Mouse (Mus musculus) forebrain, embryonic 11.5 days (tissue): ENCODE results near the gene Inha. TPM values are rescaled to one million over a fixed set of nuclear protein-coding genes. Genes with fewer than 3 reads are reported as not detected.
A peak's percentile ranks its signal among the peaks of the same experiment; 100 is the strongest.

Source experiments
- ATAC-seq: fragments of 200-750 bp; cut with Nextera tagmentation; replicated peaks from 2 replicates; pipeline ENCODE4 v1.8.0; 2017; ENCODE audit warnings: moderate TSS enrichment; ENCODE audit not compliant: low FRiP score
- DNase-seq: peaks from one replicate; pipeline ENCODE4 v3.0.0-alpha.2; 2017; ENCODE audit warnings: low spot score
- H3K27ac ChIP-seq: fragments of 300-500 bp; sonication (generic); 2 replicates; pipeline ENCODE4 v1.5.1; 2014; ENCODE audit warnings: low read depth, low read length
- H3K27me3 ChIP-seq: fragments of 300-500 bp; sonication (generic); 2 replicates; pipeline ENCODE4 v1.6.1; 2014; ENCODE audit warnings: mild to moderate bottlenecking, low read length, mixed read lengths; ENCODE audit not compliant: control insufficient read depth, insufficient read depth
- H3K36me3 ChIP-seq: fragments of 300-500 bp; sonication (generic); 2 replicates; pipeline ENCODE4 v1.6.1; 2014; ENCODE audit warnings: mild to moderate bottlenecking, low read length, moderate library complexity, mixed read lengths; ENCODE audit not compliant: control insufficient read depth, insufficient read depth
- H3K4me1 ChIP-seq: fragments of 300-500 bp; sonication (generic); replicated peaks from 2 replicates; pipeline ENCODE4 v1.6.1; 2014; ENCODE audit warnings: low read length, mixed read lengths; ENCODE audit not compliant: control insufficient read depth, insufficient read depth
- H3K4me2 ChIP-seq: fragments of 300-500 bp; sonication (generic); 2 replicates; pipeline ENCODE4 v1.6.1; 2014; ENCODE audit warnings: low read depth, mild to moderate bottlenecking, low read length, moderate library complexity, mixed read lengths; ENCODE audit not compliant: severe bottlenecking
- H3K4me3 ChIP-seq: fragments of 300-500 bp; sonication (generic); 2 replicates; pipeline ENCODE4 v1.5.1; 2014; ENCODE audit warnings: low read depth, low read length
- H3K9ac ChIP-seq: fragments of 300-500 bp; sonication (generic); 2 replicates; pipeline ENCODE4 v1.6.1; 2014; ENCODE audit warnings: low read length
- H3K9me3 ChIP-seq: fragments of 300-500 bp; sonication (generic); 2 replicates; pipeline ENCODE4 v1.6.1; 2016; ENCODE audit warnings: low read length, mixed read lengths; ENCODE audit not compliant: control insufficient read depth
- WGBS: fragments of 180-500 bp; shearing (Covaris S2); extraction: QIAGEN DNeasy Blood & Tissue Kit; methylation state at CpG from one replicate; pipeline ENCODE4 v1.1.7; 2014; 5-methylcytosine and 5-hydroxymethylcytosine counted together
- polyA plus RNA-seq: library from polyadenylated mRNA; unstranded; fragments of >200 nt; fragmentation: Nextera tagmentation; extraction: Ambion mirVana; gene quantifications from 2 replicates; pipeline ENCODE4 v1.2.1, GENCODE M21; 2014

Gene Inha
- polyA plus RNA-seq, 1 experiment from 2014 or later = 1.3 TPM

DNA sequence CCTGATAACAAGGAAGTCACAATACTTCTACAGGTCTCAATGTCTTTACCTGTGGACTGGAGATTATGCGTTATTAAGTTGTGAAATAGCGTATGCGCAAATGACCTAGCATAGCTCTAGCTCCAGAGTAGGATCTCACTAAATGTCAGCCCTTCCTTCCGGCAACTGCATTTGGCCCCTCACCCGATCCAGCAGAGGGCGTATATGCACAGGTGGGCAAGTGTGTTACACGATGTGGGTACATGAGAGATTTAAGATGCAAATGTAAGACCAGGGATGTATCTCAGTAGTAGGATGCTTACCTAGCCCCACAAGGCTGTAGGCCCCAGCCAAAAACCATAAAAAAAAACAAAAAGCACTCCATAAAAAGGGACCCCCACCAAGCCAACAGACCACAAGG lies 7.4 kb upstream of the Inha start:
- WGBS = 83% methylated on average over 7 of the region's 7 CpGs
- Histone ChIP-seq H3K4me2 (no peak overlapping the region), H3K27me3 (no peaks in the 10 kb centered on the region), H3K27ac (no peak overlapping the region), H3K4me1 (0 out of 2 replicates have a peak, but pooled peaks cover 1% of the 10 kb centered on the region), H3K9me3 (no peaks in the 10 kb centered on the region), H3K4me3 (no peak overlapping the region), H3K36me3 (peaks cover 8% of the 10 kb centered on the region), H3K9ac (no peak overlapping the region)
- DNase-seq = peak; percentile 39
- ATAC-seq = no peak

DNA sequence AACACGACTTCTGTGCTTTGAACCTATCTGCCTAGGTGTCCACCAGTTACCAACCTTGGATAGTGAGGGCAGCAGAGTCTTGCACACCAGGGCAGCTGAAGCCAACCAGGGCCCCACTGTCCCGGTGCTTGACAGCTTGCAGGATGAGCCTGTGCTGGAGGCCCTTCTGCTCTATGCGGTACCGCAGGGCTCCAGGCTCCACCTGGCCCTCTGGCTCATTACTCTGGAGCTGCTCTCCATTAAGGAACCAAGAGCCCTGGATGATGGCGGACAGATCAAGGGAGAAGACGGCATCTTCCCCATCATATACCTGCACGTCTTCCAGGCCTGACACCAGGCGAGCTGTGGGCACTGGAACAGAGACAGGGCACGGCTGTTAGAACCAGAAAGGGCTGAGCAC lies 5.0 kb upstream of the Inha start:
- no peaks in the 10 kb centered on the region for H3K9me3 ChIP-seq
- DNase-seq (peak; percentile 38), ATAC-seq (no peak)
- peaks cover 5% of the 10 kb centered on the region; the same call in 1 of the 2 replicates for H3K4me1 ChIP-seq
- H3K4me2 ChIP-seq = no peak overlapping the region
- WGBS = 97% methylated on average over 9 of the region's 9 CpGs
- H3K9ac ChIP-seq = no peak overlapping the region
- H3K36me3 ChIP-seq = peaks cover 8% of the 10 kb centered on the region
- H3K27ac ChIP-seq = no peak overlapping the region
- H3K27me3 ChIP-seq = no peaks in the 10 kb centered on the region
- no peak overlapping the region for H3K4me3 ChIP-seq

DNA sequence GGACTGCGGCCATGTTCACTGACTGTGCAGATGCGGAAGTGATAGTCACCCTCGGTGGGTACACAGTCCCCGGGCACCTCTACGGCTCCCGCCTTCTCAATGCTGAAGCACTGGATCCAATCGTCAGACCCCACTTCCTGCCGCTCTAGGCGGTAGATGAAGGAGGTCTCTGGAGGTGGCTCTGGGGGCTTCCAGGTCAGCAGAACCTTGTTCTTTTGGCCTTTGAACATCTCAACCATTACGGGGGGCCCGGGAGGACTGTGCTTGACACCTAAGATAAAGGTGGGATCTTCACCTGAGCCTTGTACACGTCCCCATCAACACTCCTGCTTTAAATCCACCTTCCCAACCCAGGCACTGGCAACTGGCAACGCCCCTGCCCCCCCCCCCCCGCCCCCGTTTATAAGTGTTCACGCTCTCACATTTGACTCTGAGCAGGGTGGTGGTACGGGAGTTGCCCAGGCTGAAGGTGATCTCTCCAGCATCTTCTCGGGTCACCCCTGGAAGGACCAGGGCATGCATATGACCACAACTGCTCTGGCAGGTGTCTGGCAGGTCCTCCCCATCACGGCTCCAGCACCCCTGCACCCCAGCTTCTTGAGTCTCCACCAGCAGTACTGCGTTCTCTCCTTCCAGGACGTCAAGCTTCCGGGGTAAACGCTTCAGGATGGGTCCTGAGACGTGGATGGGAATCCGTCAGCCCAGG lies 3.8 kb upstream of the Inha start:
- Histone ChIP-seq H3K4me3 (no peak overlapping the region), H3K27me3 (no peaks in the 10 kb centered on the region), H3K9ac (no peak overlapping the region), H3K4me1 (peaks cover 5% of the 10 kb centered on the region; the same call in 1 of the 2 replicates), H3K27ac (no peak overlapping the region), H3K36me3 (peaks cover 8% of the 10 kb centered on the region), H3K9me3 (no peaks in the 10 kb centered on the region), H3K4me2 (no peak overlapping the region)
- peak; percentile 47 for DNase-seq
- WGBS = 91% methylated on average over 23 of the region's 25 CpGs
- no peak for ATAC-seq

DNA sequence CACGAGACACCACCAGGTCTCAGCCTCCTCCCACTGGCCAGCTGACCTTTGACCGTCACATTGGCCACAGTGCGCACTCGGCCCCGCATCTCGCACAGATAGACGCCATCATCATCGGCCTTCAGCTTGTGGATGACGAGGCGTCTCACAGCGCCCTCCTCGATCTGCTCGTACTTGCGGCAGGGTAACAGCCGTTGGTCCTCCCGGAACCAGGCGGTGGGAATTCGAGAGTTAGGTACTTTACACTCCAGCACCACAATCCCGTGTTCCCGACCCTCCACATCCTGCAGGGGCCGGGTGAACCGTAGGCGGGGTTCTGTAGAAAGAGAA lies 3.3 kb upstream of the Inha start:
- Histone ChIP-seq H3K9me3 (no peaks in the 10 kb centered on the region), H3K4me3 (no peak overlapping the region), H3K36me3 (peaks cover 8% of the 10 kb centered on the region), H3K4me1 (peaks cover 5% of the 10 kb centered on the region; the same call in 1 of the 2 replicates), H3K9ac (no peak overlapping the region), H3K4me2 (no peak overlapping the region), H3K27ac (no peak overlapping the region), H3K27me3 (no peaks in the 10 kb centered on the region)
- no peak for ATAC-seq
- DNase-seq = no peak
- WGBS = 63% methylated on average over 23 of the region's 23 CpGs

DNA sequence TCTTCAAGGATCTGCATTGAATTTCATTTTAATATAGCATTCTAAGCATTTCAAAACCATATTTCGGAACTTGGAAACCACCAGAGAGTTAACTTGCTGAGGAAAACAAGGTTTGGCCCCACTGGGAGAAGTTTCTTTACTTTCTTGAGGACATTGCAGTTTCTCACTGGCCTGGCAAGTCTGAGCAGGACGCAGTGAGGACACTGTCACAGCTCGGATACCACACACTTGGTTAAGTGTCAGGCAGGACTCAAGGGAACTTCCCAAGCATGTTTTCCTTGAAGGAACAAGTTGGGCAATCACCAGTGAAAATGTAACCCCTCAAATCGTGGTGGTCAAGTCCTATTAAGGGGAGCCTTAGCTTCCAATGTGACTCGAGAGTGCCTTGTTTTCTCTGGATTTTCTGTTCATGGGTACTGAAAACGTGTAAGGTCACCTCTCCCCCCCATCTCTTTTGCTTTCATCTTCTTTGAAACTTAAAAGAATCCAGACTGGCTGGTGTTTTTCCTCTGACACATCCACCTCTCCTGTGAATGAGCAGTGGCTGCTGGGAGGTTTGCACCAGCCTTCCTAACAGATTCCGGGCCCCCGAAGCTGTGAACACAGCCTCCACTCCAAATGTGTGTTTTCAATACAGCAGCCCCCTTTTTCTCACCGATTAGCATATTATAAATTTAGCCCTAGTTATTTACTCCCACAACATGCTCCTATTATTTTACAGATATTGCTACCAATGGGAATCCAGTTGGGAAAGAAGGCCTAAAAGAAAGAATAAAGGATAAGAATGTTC lies 2.4 kb upstream of the Inha start:
- WGBS = 67% methylated on average over 9 of the region's 9 CpGs
- ATAC-seq (no peak), DNase-seq (no peak)
- H3K4me3 ChIP-seq = peak overlapping the region; percentile 77
- peak overlapping the region; percentile 96 for H3K4me2 ChIP-seq
- H3K27me3 ChIP-seq = no peaks in the 10 kb centered on the region
- no peaks in the 10 kb centered on the region for H3K9me3 ChIP-seq
- no peak overlapping the region for H3K27ac ChIP-seq
- H3K9ac ChIP-seq = peak overlapping the region; percentile 94
- H3K4me1 ChIP-seq = peaks cover 5% of the 10 kb centered on the region; the same call in 1 of the 2 replicates
- H3K36me3 ChIP-seq = peaks cover 8% of the 10 kb centered on the region

DNA sequence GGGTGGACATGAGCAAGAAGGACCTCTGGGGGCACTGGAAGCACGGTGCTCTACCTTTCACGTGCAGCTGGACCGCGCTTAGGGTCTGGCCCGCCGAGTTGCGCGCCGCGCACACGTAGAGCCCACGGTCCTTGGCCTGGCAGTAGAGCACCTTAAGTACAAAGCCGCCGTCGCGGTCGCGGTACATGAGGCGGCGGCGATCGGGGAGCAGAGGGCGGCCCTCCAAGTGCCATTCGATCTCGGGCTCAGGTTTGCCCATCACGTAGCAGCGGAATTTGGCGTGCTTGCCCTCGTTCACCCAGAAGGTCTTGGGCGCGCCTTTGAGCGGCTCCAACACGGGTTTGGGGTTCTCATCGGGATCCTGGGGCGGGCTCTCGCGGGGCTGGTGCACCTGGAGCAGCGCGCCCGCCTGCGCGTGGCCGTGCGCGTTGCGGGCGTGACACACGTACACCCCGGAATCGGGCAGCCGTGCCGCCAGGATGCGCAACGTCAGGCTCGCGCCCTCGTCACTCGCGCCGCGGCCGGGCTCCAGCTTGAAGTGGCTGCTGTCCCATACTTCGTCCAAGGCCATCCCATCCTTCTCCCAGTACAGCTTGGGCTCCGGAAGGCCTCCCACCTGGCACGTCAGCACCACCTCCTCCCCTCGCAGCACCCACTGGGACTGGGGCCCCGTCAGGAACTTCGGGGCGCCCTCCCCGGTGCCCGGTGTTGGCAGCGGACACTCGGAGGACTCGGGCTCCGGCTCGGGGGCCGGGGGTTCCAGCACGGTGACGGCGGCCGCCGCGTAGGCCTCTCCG lies 1.5 kb upstream of the Inha start:
- Histone ChIP-seq H3K36me3 (peaks cover 8% of the 10 kb centered on the region), H3K27ac (peak overlapping the region; percentile 55; the same call in 1 of the 2 replicates), H3K27me3 (no peaks in the 10 kb centered on the region), H3K4me1 (peaks cover 5% of the 10 kb centered on the region; the same call in 1 of the 2 replicates), H3K9ac (peak overlapping the region; percentile 94), H3K9me3 (no peaks in the 10 kb centered on the region), H3K4me3 (peak overlapping the region; percentile 77), H3K4me2 (peak overlapping the region; percentile 96)
- WGBS = under 1% methylated on average over 83 of the region's 84 CpGs
- DNase-seq = peak; percentile 85
- peak; percentile 64 for ATAC-seq

DNA sequence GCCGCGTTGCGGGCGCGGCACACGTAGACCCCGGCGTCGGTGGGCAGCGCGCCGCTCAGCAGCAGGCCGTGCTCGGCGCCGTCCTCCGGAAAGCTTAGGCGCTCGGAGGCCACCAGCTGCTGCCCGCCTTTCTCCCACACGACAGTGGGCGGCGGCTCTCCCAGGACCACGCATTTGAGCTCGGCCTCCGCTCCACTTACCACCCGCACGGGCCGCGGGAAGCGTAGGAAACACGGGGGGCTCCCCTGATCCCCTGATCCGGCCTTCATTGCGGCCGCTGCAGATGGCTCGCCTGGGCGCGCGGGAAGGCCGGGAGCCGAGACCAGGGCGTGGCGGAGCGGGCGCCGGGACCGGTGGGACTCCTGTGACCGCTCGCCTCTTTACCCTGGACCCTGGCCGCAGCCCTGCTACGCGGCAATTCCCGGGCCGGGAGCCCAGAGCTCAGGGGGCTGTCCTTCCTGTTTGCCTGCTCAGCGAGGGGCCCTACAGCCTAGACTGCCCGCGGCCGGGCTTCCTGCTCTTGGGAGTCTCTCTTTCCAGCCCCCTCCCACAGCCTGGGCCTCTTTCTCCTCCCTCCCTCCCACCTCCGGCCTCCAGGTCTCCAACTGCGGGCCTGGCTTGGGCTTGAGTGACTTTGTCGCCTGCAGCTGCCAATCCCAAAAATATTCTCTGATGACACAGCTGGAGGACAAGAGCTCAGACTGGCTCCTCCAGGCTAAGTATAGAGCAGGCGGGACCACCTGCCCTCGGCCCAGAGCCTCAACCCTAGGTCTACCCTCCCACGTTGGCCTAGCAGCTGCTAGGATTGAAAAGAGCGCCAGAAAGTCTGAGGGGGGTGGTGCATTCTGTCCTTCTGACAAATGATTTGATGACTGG lies 683 bp upstream of the Inha start, which contains the start of gene Obsl1:
TSS of gene Obsl1 (minus strand) at position 497 of the 876 bp plus-strand sequence.
- ATAC-seq = peak; percentile 82
- WGBS = under 1% methylated on average over 63 of the region's 65 CpGs

More for the DNA sequence above, 683 bp upstream of the Inha start, which contains the start of gene Obsl1:
- no peaks in the 10 kb centered on the region for H3K9me3 ChIP-seq
- H3K9ac ChIP-seq = peak within 1 kb of the TSS; percentile 94
- no peaks in the 10 kb centered on the region for H3K27me3 ChIP-seq
- peak within 1 kb of the TSS; percentile 55 for H3K27ac ChIP-seq
- H3K36me3 ChIP-seq = peaks cover 5% of the 10 kb centered on the region
- H3K4me2 ChIP-seq = peak within 1 kb of the TSS; percentile 96
- H3K4me1 ChIP-seq = peaks cover 5% of the 10 kb centered on the region; the same call in 1 of the 2 replicates
- H3K4me3 ChIP-seq = peak within 1 kb of the TSS; percentile 77
- DNase-seq = peak; percentile 87
